10 mouse cellular contexts compared by ENCODE assay signal in genomic region chr3:151222407-151222806, GRCm38 (mm10).
A peak's percentile ranks its signal among the peaks of the same experiment; 100 is the strongest.
DNase-seq lines count a peak whose midpoint lies in the region; ATAC-seq and TF ChIP-seq lines count a peak whose summit lies in the region.
"Had no signal": no experiment of that assay in that cellular context is flagged by ENCODE, and none has a peak within 500 bp of the region (broad histone marks: within the 10 kb centered on the region; RNA-seq: fewer than 3 reads in every experiment).

No protein-coding gene starts in this region.

- H3K4me1 ChIP-seq in heart, embryonic 12.5 days (replicated peaks), result 0 out of 2 replicates have a peak, but pooled peaks cover 2% of the 10 kb centered on the region
- no peaks in the 10 kb centered on the region for H3K4me1 ChIP-seq in midbrain, embryonic 13.5 days (replicated peaks)
- H3K4me1 ChIP-seq in midbrain, embryonic 15.5 days, result no peaks in the 10 kb centered on the region
- H3K4me1 ChIP-seq in forebrain, embryonic 16.5 days (replicated peaks; ENCODE audit: control insufficient read depth, insufficient read depth, low read length), result no peaks in the 10 kb centered on the region
- H3K4me1 ChIP-seq in stomach, postnatal 0 days (replicated peaks; ENCODE audit: control insufficient read depth, insufficient read depth), result no peaks in the 10 kb centered on the region
- H3K4me1 ChIP-seq: liver, embryonic 13.5 days had no signal

- peak; percentile 85 for TF ChIP-seq CTCF in stomach, postnatal 0 days (IDR thresholded peaks at IDR 0.05; ENCODE audit: low read depth)

- WGBS in heart, embryonic 12.5 days, result 24% methylated on average over 3 of the region's 3 CpGs
- WGBS in midbrain, embryonic 13.5 days, result 14% methylated on average over 3 of the region's 3 CpGs
- 4% methylated on average over 3 of the region's 3 CpGs for WGBS in midbrain, embryonic 15.5 days
- 14% methylated on average over 3 of the region's 3 CpGs for WGBS in forebrain, embryonic 16.5 days
- 10% methylated on average over 3 of the region's 3 CpGs for WGBS in stomach, postnatal 0 days

- DNase-seq in heart, adult 8-10 months (ENCODE audit: low spot score), result peak; percentile 3
- DNase-seq in stomach, postnatal 0 days (ENCODE audit: low spot score), result no peak
- no peak for DNase-seq in adrenal gland, postnatal 14 days
- DNase-seq in testis, postnatal 10 days (ENCODE audit: low spot score), result no peak
- DNase-seq: gastrocnemius, postnatal 36 days; liver, embryonic 13.5 days had no signal

- H3K9me3 ChIP-seq in heart, embryonic 12.5 days (replicated peaks), result no peaks in the 10 kb centered on the region
- H3K9me3 ChIP-seq in midbrain, embryonic 13.5 days, result no peaks in the 10 kb centered on the region
- H3K9me3 ChIP-seq in midbrain, embryonic 15.5 days, result no peaks in the 10 kb centered on the region
- no peaks in the 10 kb centered on the region for H3K9me3 ChIP-seq in forebrain, embryonic 16.5 days (ENCODE audit: control insufficient read depth, low read length)
- H3K9me3 ChIP-seq in stomach, postnatal 0 days (ENCODE audit: control insufficient read depth, low read length), result no peaks in the 10 kb centered on the region
- H3K9me3 ChIP-seq: liver, embryonic 13.5 days had no signal

- no peak overlapping the region for H3K9ac ChIP-seq in heart, embryonic 12.5 days
- no peak overlapping the region for H3K9ac ChIP-seq in midbrain, embryonic 13.5 days (replicated peaks)
- H3K9ac ChIP-seq in midbrain, embryonic 15.5 days, result no peak overlapping the region
- H3K9ac ChIP-seq in forebrain, embryonic 16.5 days (replicated peaks; ENCODE audit: low read depth, low read length), result no peak overlapping the region
- H3K9ac ChIP-seq in stomach, postnatal 0 days (ENCODE audit: low read length), result no peak overlapping the region
- H3K9ac ChIP-seq: liver, embryonic 13.5 days had no signal

- no peak overlapping the region for H3K4me3 ChIP-seq in heart, embryonic 12.5 days
- H3K4me3 ChIP-seq in midbrain, embryonic 13.5 days (replicated peaks), result no peak overlapping the region
- no peak overlapping the region for H3K4me3 ChIP-seq in midbrain, embryonic 15.5 days
- no peak overlapping the region for H3K4me3 ChIP-seq in forebrain, embryonic 16.5 days (replicated peaks; ENCODE audit: low read length)
- H3K4me3 ChIP-seq in stomach, postnatal 0 days (ENCODE audit: low read depth, low read length), result no peak overlapping the region
- H3K4me3 ChIP-seq: liver, embryonic 13.5 days had no signal

- H3K36me3 ChIP-seq in heart, embryonic 12.5 days, result no peaks in the 10 kb centered on the region
- no peaks in the 10 kb centered on the region for H3K36me3 ChIP-seq in midbrain, embryonic 13.5 days
- no peaks in the 10 kb centered on the region for H3K36me3 ChIP-seq in midbrain, embryonic 15.5 days (replicated peaks)
- no peaks in the 10 kb centered on the region for H3K36me3 ChIP-seq in forebrain, embryonic 16.5 days (ENCODE audit: control insufficient read depth, insufficient read depth)
- H3K36me3 ChIP-seq in stomach, postnatal 0 days (ENCODE audit: control insufficient read depth, insufficient read depth, low read length), result no peaks in the 10 kb centered on the region
- H3K36me3 ChIP-seq: liver, embryonic 13.5 days had no signal

- no peak for TF ChIP-seq EP300 in stomach, postnatal 0 days (optimal IDR thresholded peaks at IDR 0.05)

- no peaks in the 10 kb centered on the region for H3K27me3 ChIP-seq in heart, embryonic 12.5 days (replicated peaks)
- H3K27me3 ChIP-seq in midbrain, embryonic 13.5 days, result no peaks in the 10 kb centered on the region
- H3K27me3 ChIP-seq in midbrain, embryonic 15.5 days (replicated peaks), result no peaks in the 10 kb centered on the region
- H3K27me3 ChIP-seq in forebrain, embryonic 16.5 days (replicated peaks; ENCODE audit: control insufficient read depth, insufficient read depth, low read length), result no peaks in the 10 kb centered on the region
- H3K27me3 ChIP-seq in stomach, postnatal 0 days (ENCODE audit: control insufficient read depth, insufficient read depth, low read length), result no peaks in the 10 kb centered on the region
- H3K27me3 ChIP-seq: liver, embryonic 13.5 days had no signal

- ATAC-seq in heart, embryonic 12.5 days (ENCODE audit: insufficient number of reproducible peaks, low FRiP score), result no peak
- 0 out of 2 replicates have a peak, but pooled peaks have one; percentile 45 for ATAC-seq in midbrain, embryonic 13.5 days
- ATAC-seq in midbrain, embryonic 15.5 days (replicated peaks), result no peak
- peak; percentile 43; the same call in 1 of the 2 replicates for ATAC-seq in forebrain, embryonic 16.5 days
- no peak for ATAC-seq in stomach, postnatal 0 days (ENCODE audit: low FRiP score, low TSS enrichment)

- H3K27ac ChIP-seq in heart, embryonic 12.5 days (ENCODE audit: poor library complexity, severe bottlenecking), result no peak overlapping the region
- no peak overlapping the region for H3K27ac ChIP-seq in midbrain, embryonic 13.5 days
- no peak overlapping the region for H3K27ac ChIP-seq in midbrain, embryonic 15.5 days
- H3K27ac ChIP-seq in forebrain, embryonic 16.5 days (ENCODE audit: low read length), result no peak overlapping the region
- H3K27ac ChIP-seq in stomach, postnatal 0 days (replicated peaks), result no peak overlapping the region
- H3K27ac ChIP-seq: liver, embryonic 13.5 days had no signal

- no peak overlapping the region for H3K4me2 ChIP-seq in heart, embryonic 12.5 days
- no peak overlapping the region for H3K4me2 ChIP-seq in midbrain, embryonic 13.5 days (replicated peaks)
- H3K4me2 ChIP-seq in midbrain, embryonic 15.5 days, result no peak overlapping the region
- no peak overlapping the region for H3K4me2 ChIP-seq in forebrain, embryonic 16.5 days (ENCODE audit: low read length)
- H3K4me2 ChIP-seq in stomach, postnatal 0 days (replicated peaks; ENCODE audit: low read depth), result no peak overlapping the region
- H3K4me2 ChIP-seq: liver, embryonic 13.5 days had no signal

Comparison
In these comparisons a context has a peak if more than half of its experiments do, and no peak if none do; other contexts are left out.
1. ATAC-seq: peak in midbrain, embryonic 13.5 days (single experiment) and forebrain, embryonic 16.5 days (single experiment); none in heart, embryonic 12.5 days (single experiment), midbrain, embryonic 15.5 days (single experiment) and stomach, postnatal 0 days (single experiment).